7 mouse cellular contexts compared by ENCODE assay signal in the genomic region with DNA sequence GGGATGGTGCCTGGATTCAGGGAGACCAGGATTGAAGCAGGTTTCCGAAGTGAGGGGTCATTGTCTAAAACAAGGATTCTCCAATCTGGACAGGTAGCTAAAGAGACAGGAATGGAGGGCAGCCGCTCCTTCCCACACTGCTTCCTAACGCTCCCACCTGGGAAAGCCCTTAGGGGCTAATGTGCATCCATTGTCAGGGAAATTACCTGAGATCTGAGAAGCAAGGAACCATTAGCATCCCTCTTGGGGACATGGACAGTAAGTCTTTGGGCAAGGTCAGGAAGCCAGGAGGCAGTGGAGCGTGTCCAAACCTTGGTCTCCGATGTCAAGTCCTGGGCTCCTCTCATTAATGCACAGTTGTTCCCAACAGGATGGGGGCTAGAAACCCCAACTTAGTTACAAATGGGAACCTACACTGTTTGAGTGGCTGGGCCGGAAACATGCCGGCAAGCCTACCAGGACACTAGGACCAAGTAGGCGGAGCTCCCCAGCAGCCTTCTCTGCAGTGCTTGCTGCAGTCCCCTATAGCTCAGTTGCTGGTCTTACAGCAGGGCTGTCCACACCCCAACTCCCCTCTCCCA. TPM values are rescaled to one million over a fixed set of nuclear protein-coding genes. Genes with fewer than 3 reads are reported as not detected.
A peak's percentile ranks its signal among the peaks of the same experiment; 100 is the strongest.
DNase-seq lines count a peak whose midpoint lies in the region; ATAC-seq and TF ChIP-seq lines count a peak whose summit lies in the region.

No protein-coding gene starts in this region.

- H3K27me3 ChIP-seq in E14TG2a.4 (ENCODE audit: insufficient read depth, low read length) (peaks cover 44% of the 10 kb centered on the region), ES-Bruce4 (ENCODE audit: control insufficient read depth, insufficient read depth, low read length, poor library complexity, severe bottlenecking) (peaks cover 12% of the 10 kb centered on the region)
- peaks cover 67% of the 10 kb centered on the region for H3K27me3 ChIP-seq in hindbrain, embryonic 10.5 days (ENCODE audit: insufficient read depth, poor library complexity, severe bottlenecking)
- peaks cover 71% of the 10 kb centered on the region for H3K27me3 ChIP-seq in limb, embryonic 13.5 days

- no peak for ATAC-seq in limb, embryonic 13.5 days (ENCODE audit: low FRiP score, low read depth)

- TF ChIP-seq CTCF in E14TG2a.4 (conservative IDR thresholded peaks at IDR 0.05; ENCODE audit: low read length) (no peak), ES-Bruce4 (IDR thresholded peaks at IDR 0.05; ENCODE audit: low read depth, low read length) (no peak)

- no peaks in the 10 kb centered on the region for H3K9me3 ChIP-seq in E14TG2a.4 (ENCODE audit: low read length)
- no peaks in the 10 kb centered on the region for H3K9me3 ChIP-seq in ES-Bruce4 (replicated peaks; ENCODE audit: control insufficient read depth, insufficient read depth, low read length, poor library complexity, severe bottlenecking)
- no peaks in the 10 kb centered on the region for H3K9me3 ChIP-seq in hindbrain, embryonic 10.5 days
- no peaks in the 10 kb centered on the region for H3K9me3 ChIP-seq in limb, embryonic 13.5 days

- 6% methylated on average over 8 of the region's 8 CpGs for WGBS in hindbrain, embryonic 10.5 days
- 7% methylated on average over 8 of the region's 8 CpGs for WGBS in limb, embryonic 13.5 days

- H3K4me1 ChIP-seq in E14TG2a.4 (replicated peaks; ENCODE audit: low read depth, low read length) (peaks cover 77% of the 10 kb centered on the region), ES-Bruce4 (ENCODE audit: control insufficient read depth, insufficient read depth, low read length) (no peaks in the 10 kb centered on the region)
- H3K4me1 ChIP-seq in hindbrain, embryonic 10.5 days (replicated peaks), result peaks cover 39% of the 10 kb centered on the region
- peaks cover 36% of the 10 kb centered on the region for H3K4me1 ChIP-seq in limb, embryonic 13.5 days

- H3K36me3 ChIP-seq in E14TG2a.4 (ENCODE audit: insufficient read depth, low read length) (peaks cover 36% of the 10 kb centered on the region), ES-Bruce4 (ENCODE audit: control insufficient read depth, insufficient read depth, low read length, poor library complexity, severe bottlenecking) (peaks cover under 1% of the 10 kb centered on the region; the same call in 1 of the 2 replicates)
- H3K36me3 ChIP-seq in hindbrain, embryonic 10.5 days, result peaks cover 39% of the 10 kb centered on the region
- peaks cover 25% of the 10 kb centered on the region for H3K36me3 ChIP-seq in limb, embryonic 13.5 days

- DNase-seq in hindbrain, embryonic 10.5 days (ENCODE audit: low spot score), result no peak
- DNase-seq in right cerebral cortex, adult 18-20 months, result no peak
- DNase-seq in ovary, postnatal 10 days (ENCODE audit: low spot score), result no peak
- no peak for DNase-seq in thymus, postnatal 10 days (ENCODE audit: low spot score in 2 of 2)

- TF ChIP-seq POLR2A in ES-Bruce4 (IDR thresholded peaks at IDR 0.05; ENCODE audit: insufficient read depth, low read length), result no peak

- no peak overlapping the region for H3K9ac ChIP-seq in ES-Bruce4 (ENCODE audit: low read depth, poor library complexity, severe bottlenecking)
- peak overlapping the region; percentile 59 for H3K9ac ChIP-seq in limb, embryonic 13.5 days

- H3K27ac ChIP-seq in ES-Bruce4 (ENCODE audit: insufficient read depth, low read length), result no peak overlapping the region
- no peak overlapping the region for H3K27ac ChIP-seq in hindbrain, embryonic 10.5 days
- no peak overlapping the region for H3K27ac ChIP-seq in limb, embryonic 13.5 days

- TF ChIP-seq EP300 in ES-Bruce4 (IDR thresholded peaks at IDR 0.05; ENCODE audit: insufficient read depth, low read depth, low read length), result peak; percentile 87

- H3K4me3 ChIP-seq in E14TG2a.4 (replicated peaks; ENCODE audit: low read length) (peak overlapping the region; percentile 84), ES-Bruce4 (ENCODE audit: low read depth, low read length) (peak overlapping the region; percentile 11; the same call in 1 of the 2 replicates)
- H3K4me3 ChIP-seq in hindbrain, embryonic 10.5 days, result peak overlapping the region; percentile 65
- peak overlapping the region; percentile 65 for H3K4me3 ChIP-seq in limb, embryonic 13.5 days

- H3K4me2 ChIP-seq in limb, embryonic 13.5 days (replicated peaks), result peak overlapping the region; percentile 100

RNA-seq across cellular contexts. Expression of gene Has3, which starts 2.5 kb away (rescaled TPM):
- 0.18 and 0.46 TPM in 2 replicates for polyA plus RNA-seq in ES-Bruce4 (2011; ENCODE audit: insufficient read depth, insufficient read length, low read depth, missing spikeins)
- 0.04 and 0.13 TPM in 2 replicates for polyA plus RNA-seq in hindbrain, embryonic 10.5 days (2016; fragmentation: Nextera tagmentation; extraction: Ambion mirVana)
- polyA plus RNA-seq in limb, embryonic 13.5 days (2015; fragmentation: Nextera tagmentation; extraction: Ambion mirVana), result 0.15 and 0.25 TPM in 2 replicates

RNA-seq across cellular contexts. Expression of gene Utp4, which starts 20.9 kb away (rescaled TPM):
- polyA plus RNA-seq in ES-Bruce4 (2011; ENCODE audit: insufficient read depth, insufficient read length, low read depth, missing spikeins), result 109 and 113 TPM in 2 replicates
- 58.3 and 85.0 TPM in 2 replicates for polyA plus RNA-seq in hindbrain, embryonic 10.5 days (2016; fragmentation: Nextera tagmentation; extraction: Ambion mirVana)
- 68.4 and 69.9 TPM in 2 replicates for polyA plus RNA-seq in limb, embryonic 13.5 days (2015; fragmentation: Nextera tagmentation; extraction: Ambion mirVana)

Comparison
In these comparisons a context has a peak if more than half of its experiments do, and no peak if none do; other contexts are left out.
1. H3K4me3 ChIP-seq: peak in every context shown above with its lines; median percentile 84 in E14TG2a.4; 65 in hindbrain, embryonic 10.5 days; 65 in limb, embryonic 13.5 days; 11 in ES-Bruce4.